Comparison of ENCODE assay signal across 15 mouse cellular contexts in genomic region chr9:69364117-69364516, GRCm38 (mm10). TPM values are rescaled to one million over a fixed set of nuclear protein-coding genes. Genes with fewer than 3 reads are reported as not detected.
DNase-seq lines count a peak whose midpoint lies in the region; ATAC-seq and TF ChIP-seq lines count a peak whose summit lies in the region.
"Had no signal": no experiment of that assay in that cellular context is flagged by ENCODE, and none has a peak within 500 bp of the region (broad histone marks: within the 10 kb centered on the region; RNA-seq: fewer than 3 reads in every experiment).

No protein-coding gene starts in this region.

- H3K9ac ChIP-seq in hindbrain, embryonic 15.5 days, result no peak overlapping the region
- no peak overlapping the region for H3K9ac ChIP-seq in hindbrain, embryonic 11.5 days (ENCODE audit: low read depth, low read length)
- H3K9ac ChIP-seq in embryonic facial prominence, embryonic 13.5 days, result no peak overlapping the region
- H3K9ac ChIP-seq: liver, embryonic 14.5 days had no signal

- no peak; the same call in 1 of the 2 replicates for TF ChIP-seq POLR2A in testis, adult 2 months (IDR thresholded peaks at IDR 0.05; ENCODE audit: control insufficient read depth, low read depth, low read length)

- H3K36me3 ChIP-seq in hindbrain, embryonic 15.5 days, result no peaks in the 10 kb centered on the region
- H3K36me3 ChIP-seq in hindbrain, embryonic 11.5 days (ENCODE audit: control insufficient read depth, insufficient read depth, low read length), result no peaks in the 10 kb centered on the region
- H3K36me3 ChIP-seq in testis, adult 2 months (ENCODE audit: control insufficient read depth, insufficient read depth, low read length), result no peaks in the 10 kb centered on the region
- peaks cover 22% of the 10 kb centered on the region for H3K36me3 ChIP-seq in embryonic facial prominence, embryonic 13.5 days

- no peak overlapping the region for H3K4me2 ChIP-seq in hindbrain, embryonic 15.5 days
- H3K4me2 ChIP-seq in hindbrain, embryonic 11.5 days (replicated peaks; ENCODE audit: low read depth, low read length), result no peak overlapping the region
- 0 out of 2 replicates have a peak overlapping the region, but pooled peaks have one; percentile 7 for H3K4me2 ChIP-seq in embryonic facial prominence, embryonic 13.5 days

- no peak overlapping the region for H3K4me3 ChIP-seq in hindbrain, embryonic 15.5 days
- H3K4me3 ChIP-seq in hindbrain, embryonic 11.5 days (ENCODE audit: low read depth, low read length), result no peak overlapping the region
- peak overlapping the region; percentile 83 for H3K4me3 ChIP-seq in testis, adult 2 months (ENCODE audit: control insufficient read depth, low read depth, low read length)
- H3K4me3 ChIP-seq in embryonic facial prominence, embryonic 13.5 days, result no peak overlapping the region

- H3K27ac ChIP-seq in hindbrain, embryonic 15.5 days (replicated peaks), result no peak overlapping the region
- H3K27ac ChIP-seq in hindbrain, embryonic 11.5 days (ENCODE audit: low read depth, low read length), result no peak overlapping the region
- H3K27ac ChIP-seq in testis, adult 2 months (ENCODE audit: control insufficient read depth, insufficient read depth, low read depth, low read length), result no peak overlapping the region
- no peak overlapping the region for H3K27ac ChIP-seq in embryonic facial prominence, embryonic 13.5 days
- H3K27ac ChIP-seq: liver, embryonic 14.5 days had no signal

- WGBS in hindbrain, embryonic 15.5 days, result 68% methylated on average over 16 of the region's 16 CpGs
- WGBS in hindbrain, embryonic 11.5 days, result 72% methylated on average over 16 of the region's 16 CpGs
- WGBS in embryonic facial prominence, embryonic 13.5 days, result 48% methylated on average over 16 of the region's 16 CpGs

- H3K9me3 ChIP-seq in hindbrain, embryonic 15.5 days, result no peaks in the 10 kb centered on the region
- H3K9me3 ChIP-seq in hindbrain, embryonic 11.5 days (ENCODE audit: control insufficient read depth, low read length), result no peaks in the 10 kb centered on the region
- H3K9me3 ChIP-seq in embryonic facial prominence, embryonic 13.5 days, result no peaks in the 10 kb centered on the region

- no peaks in the 10 kb centered on the region for H3K27me3 ChIP-seq in hindbrain, embryonic 15.5 days
- no peaks in the 10 kb centered on the region for H3K27me3 ChIP-seq in hindbrain, embryonic 11.5 days (ENCODE audit: control insufficient read depth, insufficient read depth, low read length)
- H3K27me3 ChIP-seq in testis, adult 2 months (ENCODE audit: control insufficient read depth, insufficient read depth, low read length), result no peaks in the 10 kb centered on the region
- no peaks in the 10 kb centered on the region for H3K27me3 ChIP-seq in embryonic facial prominence, embryonic 13.5 days

- peak; percentile 59; the same call in 1 of the 2 replicates for ATAC-seq in hindbrain, embryonic 15.5 days (ENCODE audit: low FRiP score, low read depth)
- no peak for ATAC-seq in hindbrain, embryonic 11.5 days (ENCODE audit: low FRiP score)
- no peak for ATAC-seq in embryonic facial prominence, embryonic 13.5 days (ENCODE audit: insufficient number of reproducible peaks, insufficient read depth, low FRiP score, low TSS enrichment, low read depth)
- ATAC-seq: intestine, embryonic 16.5 days had no signal

- peaks cover 1% of the 10 kb centered on the region for H3K4me1 ChIP-seq in hindbrain, embryonic 15.5 days (replicated peaks)
- no peaks in the 10 kb centered on the region for H3K4me1 ChIP-seq in hindbrain, embryonic 11.5 days (replicated peaks; ENCODE audit: control insufficient read depth, insufficient read depth, low read length)
- no peaks in the 10 kb centered on the region for H3K4me1 ChIP-seq in testis, adult 2 months (ENCODE audit: control insufficient read depth, insufficient read depth, low read length)
- peaks cover 12% of the 10 kb centered on the region; the same call in 1 of the 2 replicates for H3K4me1 ChIP-seq in embryonic facial prominence, embryonic 13.5 days

- DNase-seq in hindbrain, embryonic 11.5 days (ENCODE audit: low spot score), result no peak
- DNase-seq in testis, postnatal 10 days (ENCODE audit: low spot score), result no peak
- DNase-seq in testis, postnatal 14 days (ENCODE audit: low spot score), result peak; percentile 25
- no peak for DNase-seq in right cerebral cortex, adult 2 months (ENCODE audit: low spot score in 2 of 2)
- DNase-seq: cerebellum, postnatal 36 days; heart, adult 11 months; heart, postnatal 14 days; kidney, postnatal 10 days; layer of hippocampus, adult 9-11 months; right cerebral cortex, postnatal 4 days had no signal

- TF ChIP-seq CTCF in testis, adult 2 months (IDR thresholded peaks at IDR 0.05; ENCODE audit: control insufficient read depth, insufficient read depth, insufficient replicate concordance, low read depth, low read length), result no peak

RNA-seq across cellular contexts. Expression of gene Ice2, which starts 33.6 kb away (rescaled TPM):
- polyA plus RNA-seq in hindbrain, embryonic 15.5 days (2015; fragmentation: Nextera tagmentation; extraction: Ambion mirVana), result 8.9 and 9.9 TPM in 2 replicates
- 20.3 and 24.1 TPM in 2 replicates for polyA plus RNA-seq in hindbrain, embryonic 11.5 days (2014; fragmentation: Nextera tagmentation; extraction: Ambion mirVana)
- 2.9 and 3.1 TPM in 2 replicates for polyA plus RNA-seq in testis, adult 2 months (2012; rRNA removed)
- polyA plus RNA-seq in embryonic facial prominence, embryonic 13.5 days (2015; fragmentation: Nextera tagmentation; extraction: Ambion mirVana), result 20.2 and 22.4 TPM in 2 replicates
